Mouse (Mus musculus) E14TG2a.4 (cell line): ENCODE measurements around the gene Acox1.

Experiments used
- H3K27me3 ChIP-seq: 2 replicates; pipeline ENCODE4 v1.6.1; 2014; ENCODE audit warnings: low read length, control low read depth; ENCODE audit not compliant: insufficient read depth
- H3K36me3 ChIP-seq: 2 replicates; pipeline ENCODE4 v1.6.1; 2014; ENCODE audit warnings: low read length, control low read depth; ENCODE audit not compliant: insufficient read depth
- H3K4me1 ChIP-seq: replicated peaks from 2 replicates; pipeline ENCODE4 v1.6.1; 2014; ENCODE audit warnings: low read depth, low read length, control low read depth
- H3K4me3 ChIP-seq: replicated peaks from 2 replicates; pipeline ENCODE4 v1.5.1; 2014; ENCODE audit warnings: mild to moderate bottlenecking, low read length
- H3K9me3 ChIP-seq: 2 replicates; pipeline ENCODE4 v1.6.1; 2014; ENCODE audit warnings: low read length, control low read depth
- CTCF ChIP-seq: conservative IDR thresholded peaks from 2 replicates; pipeline ENCODE4 v1.5.1; 2014; ENCODE audit warnings: low read length
- NANOG ChIP-seq: IDR thresholded peaks from 2 replicates; pipeline ENCODE4 v1.6.1; 2014; ENCODE audit warnings: borderline replicate concordance, low read length, mixed read lengths
- POU5F1 ChIP-seq: IDR thresholded peaks from 2 replicates; pipeline ENCODE4 v1.6.1; 2014; ENCODE audit warnings: low read length, borderline replicate concordance

Gene Acox1

GRCm38 (mm10) chr11:116132366-116133333 lies 66.2 kb downstream of the Acox1 start:
- peak; percentile 17; the same call in 1 of the 2 replicates for TF ChIP-seq CTCF
- no peak for TF ChIP-seq NANOG
- no peak for TF ChIP-seq POU5F1
- H3K4me3 ChIP-seq, result no peak overlapping the region
- no peaks in the 10 kb centered on the region for H3K9me3 ChIP-seq
- peaks cover 79% of the 10 kb centered on the region for H3K4me1 ChIP-seq
- H3K27me3 ChIP-seq, result peaks cover 43% of the 10 kb centered on the region
- peaks cover 61% of the 10 kb centered on the region for H3K36me3 ChIP-seq

GRCm38 (mm10) chr11:116131349-116132170 lies 67.3 kb downstream of the Acox1 start:
- H3K4me3 ChIP-seq, result peak overlapping the region; percentile 79

GRCm38 (mm10) chr11:116130488-116131205 lies 68.2 kb downstream of the Acox1 start, which contains the start of gene Trim65:
Gene Trim65 (minus strand): TSS chr11:116131128.
- peaks cover 44% of the 10 kb centered on the region for H3K36me3 ChIP-seq
- peaks cover 79% of the 10 kb centered on the region for H3K4me1 ChIP-seq
- H3K9me3 ChIP-seq, result no peaks in the 10 kb centered on the region
- peaks cover 47% of the 10 kb centered on the region for H3K27me3 ChIP-seq
- peak within 1 kb of the TSS; percentile 79 for H3K4me3 ChIP-seq
- TF ChIP-seq CTCF (no peak), POU5F1 (no peak), NANOG (no peak)

More at GRCm38 (mm10) chr11:116131349-116132170, 67.3 kb downstream of the Acox1 start:
- no peak for TF ChIP-seq POU5F1
- TF ChIP-seq NANOG, result no peak
- no peak for TF ChIP-seq CTCF
- peaks cover 47% of the 10 kb centered on the region for H3K27me3 ChIP-seq
- peaks cover 53% of the 10 kb centered on the region for H3K36me3 ChIP-seq
- peaks cover 79% of the 10 kb centered on the region for H3K4me1 ChIP-seq
- no peaks in the 10 kb centered on the region for H3K9me3 ChIP-seq

- TF ChIP-seq POU5F1 (no peak), CTCF (no peak), NANOG (no peak)
- peaks cover 38% of the 10 kb centered on the region for H3K36me3 ChIP-seq
- peaks cover 47% of the 10 kb centered on the region for H3K27me3 ChIP-seq
- H3K4me1 ChIP-seq, result peaks cover 73% of the 10 kb centered on the region
- peak overlapping the region; percentile 79 for H3K4me3 ChIP-seq
- H3K9me3 ChIP-seq, result 0 out of 2 replicates have a peak, but pooled peaks cover 3% of the 10 kb centered on the region
Measured at GRCm38 (mm10) chr11:116129993-116130487, 68.8 kb downstream of the Acox1 start.

- TF ChIP-seq NANOG (no peak), POU5F1 (no peak), CTCF (no peak)
Measured at GRCm38 (mm10) chr11:116129091-116129790, 69.6 kb downstream of the Acox1 start.

GRCm38 (mm10) chr11:116127986-116128385 lies 70.9 kb downstream of the Acox1 start:
- Histone ChIP-seq H3K27me3 (peaks cover 47% of the 10 kb centered on the region), H3K4me3 (peak overlapping the region; percentile 63; the same call in 1 of the 2 replicates), H3K9me3 (0 out of 2 replicates have a peak, but pooled peaks cover 3% of the 10 kb centered on the region), H3K36me3 (peaks cover 18% of the 10 kb centered on the region), H3K4me1 (peaks cover 57% of the 10 kb centered on the region)
- TF ChIP-seq POU5F1 (no peak), CTCF (no peak)

More at GRCm38 (mm10) chr11:116129091-116129790, 69.6 kb downstream of the Acox1 start:
- peaks cover 47% of the 10 kb centered on the region for H3K27me3 ChIP-seq
- no peak overlapping the region for H3K4me3 ChIP-seq
- H3K36me3 ChIP-seq, result peaks cover 30% of the 10 kb centered on the region
- 0 out of 2 replicates have a peak, but pooled peaks cover 3% of the 10 kb centered on the region for H3K9me3 ChIP-seq
- peaks cover 65% of the 10 kb centered on the region for H3K4me1 ChIP-seq
